Mouse (Mus musculus) MEL (cell line): ENCODE data around the gene Bpi.

ENCODE experiments used
- CTCF ChIP-seq, 3 experiments: IDR thresholded peaks in 2 of 3; conservative IDR thresholded peaks in 1 of 3; 2 replicates each; pipeline ENCODE4 v1.5.1; 2011 to 2012; ENCODE audit warnings: low read length in 3 of 3, low read depth in 2 of 3, mild to moderate bottlenecking in 2 of 3, improper control_type of control experiment in 1 of 3, inconsistent platforms in 1 of 3, mixed read lengths in 1 of 3, moderate library complexity in 1 of 3; ENCODE audit not compliant: control insufficient read depth in 1 of 3, insufficient read depth in 1 of 3, poor library complexity in 1 of 3, severe bottlenecking in 1 of 3
- HCFC1 ChIP-seq: IDR thresholded peaks from 2 replicates; pipeline ENCODE4 v1.6.1; 2012; ENCODE audit warnings: low read depth, mild to moderate bottlenecking, inconsistent platforms, low read length, improper control_type of control experiment, moderate library complexity
- POLR2A ChIP-seq, 2 experiments: IDR thresholded peaks; 2 replicates each; pipeline ENCODE4 v1.6.1; 2011 to 2012; ENCODE audit warnings: low read length in 2 of 2, mild to moderate bottlenecking in 2 of 2, control low read depth in 1 of 2, improper control_type of control experiment in 1 of 2, low read depth in 1 of 2, moderate library complexity in 1 of 2; ENCODE audit not compliant: control insufficient read depth in 1 of 2, insufficient read depth in 1 of 2, poor library complexity in 1 of 2

DNA sequence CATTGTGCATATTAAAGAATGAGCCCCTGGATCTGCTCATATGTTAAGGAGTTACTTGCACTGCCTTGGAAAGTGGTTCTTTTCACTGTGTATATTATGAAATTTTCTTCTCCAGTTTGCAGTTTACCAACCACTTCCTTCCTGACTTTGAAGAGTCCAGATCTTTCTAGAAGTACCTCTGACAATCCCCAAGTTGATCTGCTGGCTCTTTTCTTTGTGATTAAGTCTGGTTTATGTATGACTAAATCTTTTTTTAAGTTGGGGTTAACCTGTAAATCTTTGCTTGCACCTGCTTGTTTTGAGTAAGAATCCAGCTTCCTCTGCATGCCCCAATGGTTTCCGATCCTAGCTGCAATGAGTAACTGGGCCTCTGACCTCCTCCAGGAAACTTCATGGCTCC lies 55.2 kb downstream of the Bpi start:
- TF ChIP-seq POLR2A (IDR thresholded peaks at IDR 0.05; ENCODE audit: control insufficient read depth in 1 of 2, insufficient read depth in 1 of 2, low read depth in 1 of 2, low read length in 2 of 2, poor library complexity in 1 of 2): no peak
- no peak for TF ChIP-seq HCFC1
- TF ChIP-seq CTCF (IDR thresholded peaks at IDR 0.05 in 2 of 3, conservative IDR thresholded peaks at IDR 0.05 in 1 of 3; ENCODE audit: control insufficient read depth in 1 of 3, insufficient read depth in 1 of 3, low read depth in 2 of 3, low read length in 3 of 3, poor library complexity in 1 of 3, severe bottlenecking in 1 of 3): no peak
